Mouse (Mus musculus): ENCODE data around the gene Gpr157. TPM values are rescaled to one million over a fixed set of nuclear protein-coding genes. Genes with fewer than 3 reads are reported as not detected.

Gene Gpr157
- polyA plus RNA-seq, 1 experiment from 2014 or later: 2.3 TPM

GRCm38 (mm10) chr4:150094463-150094789 lies 7.3 kb downstream of the Gpr157 start:
- H3K27me3 ChIP-seq (ENCODE audit: control insufficient read depth, insufficient read depth, low read depth, low read length): no peaks in the 10 kb centered on the region
- H3K4me2 ChIP-seq (ENCODE audit: low read depth, low read length): no peak overlapping the region
- 0 out of 2 replicates have a peak overlapping the region, but pooled peaks have one; percentile 24 for H3K9ac ChIP-seq (ENCODE audit: low read length)
- H3K9me3 ChIP-seq (ENCODE audit: control insufficient read depth, low read length): no peaks in the 10 kb centered on the region
- no peak overlapping the region for H3K27ac ChIP-seq (ENCODE audit: low read length)
- H3K4me3 ChIP-seq (ENCODE audit: low read length): no peak overlapping the region
- H3K4me1 ChIP-seq (replicated peaks; ENCODE audit: control insufficient read depth, insufficient read depth, low read length): peaks cover 27% of the 10 kb centered on the region
- ATAC-seq (ENCODE audit: low read depth): no peak; the same call in 1 of the 2 replicates
- H3K36me3 ChIP-seq (ENCODE audit: control insufficient read depth, insufficient read depth, low read length): no peaks in the 10 kb centered on the region
- 61% methylated on average over 5 of the region's 5 CpGs for WGBS

GRCm38 (mm10) chr4:150096309-150096708 lies 9.1 kb downstream of the Gpr157 start:
- ATAC-seq (ENCODE audit: low read depth): no peak
- no peaks in the 10 kb centered on the region for H3K9me3 ChIP-seq (ENCODE audit: control insufficient read depth, low read length)
- no peak overlapping the region for H3K9ac ChIP-seq (ENCODE audit: low read length)
- H3K4me1 ChIP-seq (replicated peaks; ENCODE audit: control insufficient read depth, insufficient read depth, low read length): peaks cover 16% of the 10 kb centered on the region
- 0 out of 2 replicates have a peak, but pooled peaks cover 4% of the 10 kb centered on the region for H3K36me3 ChIP-seq (ENCODE audit: control insufficient read depth, insufficient read depth, low read length)
- H3K4me2 ChIP-seq (ENCODE audit: low read depth, low read length): no peak overlapping the region
- WGBS: 76% methylated on average over 7 of the region's 7 CpGs
- H3K27ac ChIP-seq (ENCODE audit: low read length): no peak overlapping the region
- 0 out of 2 replicates have a peak, but pooled peaks cover 3% of the 10 kb centered on the region for H3K27me3 ChIP-seq (ENCODE audit: control insufficient read depth, insufficient read depth, low read depth, low read length)
- H3K4me3 ChIP-seq (ENCODE audit: low read length): no peak overlapping the region

GRCm38 (mm10) chr4:150097847-150098246 lies 10.7 kb downstream of the Gpr157 start:
- H3K9ac ChIP-seq (ENCODE audit: low read length): no peak overlapping the region
- peaks cover 14% of the 10 kb centered on the region for H3K4me1 ChIP-seq (replicated peaks; ENCODE audit: control insufficient read depth, insufficient read depth, low read length)
- no peak for ATAC-seq (ENCODE audit: low read depth)
- no peak overlapping the region for H3K27ac ChIP-seq (ENCODE audit: low read length)
- 62% methylated on average over 4 of the region's 4 CpGs for WGBS
- H3K27me3 ChIP-seq (ENCODE audit: control insufficient read depth, insufficient read depth, low read depth, low read length): 0 out of 2 replicates have a peak, but pooled peaks cover 3% of the 10 kb centered on the region
- 0 out of 2 replicates have a peak, but pooled peaks cover 8% of the 10 kb centered on the region for H3K36me3 ChIP-seq (ENCODE audit: control insufficient read depth, insufficient read depth, low read length)
- H3K9me3 ChIP-seq (ENCODE audit: control insufficient read depth, low read length): no peaks in the 10 kb centered on the region
- H3K4me2 ChIP-seq (ENCODE audit: low read depth, low read length): no peak overlapping the region
- no peak overlapping the region for H3K4me3 ChIP-seq (ENCODE audit: low read length)

DNA sequence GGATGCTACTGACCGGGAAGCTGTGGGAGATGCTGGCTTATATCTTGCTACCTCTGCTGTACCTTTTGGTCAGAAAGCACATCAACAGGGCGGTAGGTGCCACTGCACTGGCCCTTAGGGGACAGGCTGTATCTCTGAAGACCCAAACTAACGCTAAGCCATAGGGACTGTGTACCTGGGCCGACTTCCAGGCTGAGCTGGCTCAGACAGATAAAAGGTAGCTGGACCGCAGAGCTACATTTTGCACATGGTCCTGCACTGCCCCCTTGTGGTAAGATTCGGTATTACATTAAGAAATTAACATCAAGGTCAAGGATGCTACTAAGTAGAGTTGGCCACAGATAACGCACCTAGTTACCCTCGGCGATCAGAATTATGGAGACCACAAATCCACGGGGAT lies 11.7 kb downstream of the Gpr157 start:
- no peak overlapping the region for H3K27ac ChIP-seq (ENCODE audit: low read length)
- H3K9ac ChIP-seq (ENCODE audit: low read length): no peak overlapping the region
- 0 out of 2 replicates have a peak, but pooled peaks cover 8% of the 10 kb centered on the region for H3K36me3 ChIP-seq (ENCODE audit: control insufficient read depth, insufficient read depth, low read length)
- 14% methylated on average over 10 of the region's 10 CpGs for WGBS
- H3K4me2 ChIP-seq (ENCODE audit: low read depth, low read length): no peak overlapping the region
- H3K27me3 ChIP-seq (ENCODE audit: control insufficient read depth, insufficient read depth, low read depth, low read length): 0 out of 2 replicates have a peak, but pooled peaks cover 3% of the 10 kb centered on the region
- no peak overlapping the region for H3K4me3 ChIP-seq (ENCODE audit: low read length)
- peak; percentile 55; the same call in 1 of the 2 replicates for ATAC-seq (ENCODE audit: low read depth)
- no peaks in the 10 kb centered on the region for H3K9me3 ChIP-seq (ENCODE audit: control insufficient read depth, low read length)
- H3K4me1 ChIP-seq (replicated peaks; ENCODE audit: control insufficient read depth, insufficient read depth, low read length): peaks cover 10% of the 10 kb centered on the region

GRCm38 (mm10) chr4:150102822-150103221 lies 15.7 kb downstream of the Gpr157 start:
- WGBS: 87% methylated on average over 7 of the region's 7 CpGs
- no peaks in the 10 kb centered on the region for H3K9me3 ChIP-seq (ENCODE audit: control insufficient read depth, low read length)

DNA sequence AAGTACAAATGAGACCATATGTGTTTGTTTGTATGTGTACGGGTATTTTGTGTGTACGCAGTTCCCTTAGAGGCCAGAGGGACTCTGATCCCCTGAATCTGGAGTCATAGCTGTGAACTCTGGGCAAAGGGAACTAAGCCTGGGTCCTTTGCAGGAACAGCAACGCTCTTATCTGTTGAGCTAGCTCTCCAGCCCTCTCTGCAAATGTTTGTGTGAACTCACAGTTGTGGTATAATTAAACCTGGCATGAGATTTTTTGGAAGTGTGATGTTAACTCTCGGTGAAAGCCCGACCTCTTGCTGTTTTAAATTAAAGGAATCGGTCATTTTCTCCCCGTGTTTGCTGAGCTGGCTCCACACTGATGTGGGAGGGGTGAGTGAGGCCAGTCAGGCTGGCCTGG lies 18.5 kb downstream of the Gpr157 start:
- H3K27me3 ChIP-seq (ENCODE audit: control insufficient read depth, insufficient read depth, low read depth, low read length): no peaks in the 10 kb centered on the region
- no peak for ATAC-seq (ENCODE audit: low read depth)
- H3K9ac ChIP-seq (ENCODE audit: low read length): no peak overlapping the region
- H3K9me3 ChIP-seq (ENCODE audit: control insufficient read depth, low read length): no peaks in the 10 kb centered on the region
- 30% methylated on average over 7 of the region's 7 CpGs for WGBS
- no peak overlapping the region for H3K4me2 ChIP-seq (ENCODE audit: low read depth, low read length)
- no peak overlapping the region for H3K27ac ChIP-seq (ENCODE audit: low read length)
- H3K4me1 ChIP-seq (replicated peaks; ENCODE audit: control insufficient read depth, insufficient read depth, low read length): 0 out of 2 replicates have a peak, but pooled peaks cover 2% of the 10 kb centered on the region
- 0 out of 2 replicates have a peak, but pooled peaks cover 4% of the 10 kb centered on the region for H3K36me3 ChIP-seq (ENCODE audit: control insufficient read depth, insufficient read depth, low read length)
- H3K4me3 ChIP-seq (ENCODE audit: low read length): no peak overlapping the region

More at GRCm38 (mm10) chr4:150102822-150103221, 15.7 kb downstream of the Gpr157 start:
- ATAC-seq (ENCODE audit: low read depth): no peak
- no peak overlapping the region for H3K9ac ChIP-seq (ENCODE audit: low read length)
- H3K4me2 ChIP-seq (ENCODE audit: low read depth, low read length): no peak overlapping the region
- H3K36me3 ChIP-seq (ENCODE audit: control insufficient read depth, insufficient read depth, low read length): 0 out of 2 replicates have a peak, but pooled peaks cover 8% of the 10 kb centered on the region
- no peak overlapping the region for H3K27ac ChIP-seq (ENCODE audit: low read length)
- no peak overlapping the region for H3K4me3 ChIP-seq (ENCODE audit: low read length)
- H3K27me3 ChIP-seq (ENCODE audit: control insufficient read depth, insufficient read depth, low read depth, low read length): 0 out of 2 replicates have a peak, but pooled peaks cover 3% of the 10 kb centered on the region
- H3K4me1 ChIP-seq (replicated peaks; ENCODE audit: control insufficient read depth, insufficient read depth, low read length): 0 out of 2 replicates have a peak, but pooled peaks cover 2% of the 10 kb centered on the region

- 74% methylated on average over 5 of the region's 5 CpGs for WGBS
- Histone ChIP-seq H3K27me3 (ENCODE audit: control insufficient read depth, insufficient read depth, low read depth, low read length) (no peaks in the 10 kb centered on the region), H3K27ac (ENCODE audit: low read length) (no peak overlapping the region), H3K36me3 (ENCODE audit: control insufficient read depth, insufficient read depth, low read length) (0 out of 2 replicates have a peak, but pooled peaks cover 3% of the 10 kb centered on the region), H3K9ac (ENCODE audit: low read length) (no peak overlapping the region), H3K4me2 (ENCODE audit: low read depth, low read length) (no peak overlapping the region), H3K4me3 (ENCODE audit: low read length) (no peak overlapping the region), H3K4me1 (replicated peaks; ENCODE audit: control insufficient read depth, insufficient read depth, low read length) (0 out of 2 replicates have a peak, but pooled peaks cover 2% of the 10 kb centered on the region), H3K9me3 (ENCODE audit: control insufficient read depth, low read length) (no peaks in the 10 kb centered on the region)
- ATAC-seq (ENCODE audit: low read depth): no peak
These were observed 19.5 kb downstream of the Gpr157 start for GRCm38 (mm10) chr4:150106637-150107036.

DNA sequence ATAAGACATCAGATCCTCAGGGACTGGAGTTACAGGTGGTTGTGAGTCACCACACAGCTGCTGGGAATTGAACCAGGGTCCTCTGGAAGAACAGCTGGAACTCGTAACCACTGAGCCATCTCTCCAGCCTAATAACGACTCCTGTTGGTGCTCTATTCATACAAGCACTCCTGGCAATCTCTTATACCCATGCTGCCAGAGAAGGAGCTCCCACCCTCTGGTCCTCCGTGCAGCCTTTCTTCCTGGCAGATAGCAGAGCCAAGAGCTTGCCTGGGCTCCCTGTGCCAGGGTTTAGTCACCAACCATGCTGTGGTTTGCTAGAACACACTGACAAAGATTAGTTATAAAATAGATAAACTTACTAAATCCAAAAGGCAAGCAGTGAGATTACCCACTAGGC lies 22.5 kb downstream of the Gpr157 start:
- H3K27me3 ChIP-seq (ENCODE audit: control insufficient read depth, insufficient read depth, low read depth, low read length): no peaks in the 10 kb centered on the region
- no peaks in the 10 kb centered on the region for H3K9me3 ChIP-seq (ENCODE audit: control insufficient read depth, low read length)
- H3K9ac ChIP-seq (ENCODE audit: low read length): no peak overlapping the region
- no peaks in the 10 kb centered on the region for H3K36me3 ChIP-seq (ENCODE audit: control insufficient read depth, insufficient read depth, low read length)
- H3K4me1 ChIP-seq (replicated peaks; ENCODE audit: control insufficient read depth, insufficient read depth, low read length): 0 out of 2 replicates have a peak, but pooled peaks cover 2% of the 10 kb centered on the region
- no peak for ATAC-seq (ENCODE audit: low read depth)
- H3K4me2 ChIP-seq (ENCODE audit: low read depth, low read length): no peak overlapping the region
- WGBS: 47% methylated on average over 3 of the region's 3 CpGs
- no peak overlapping the region for H3K4me3 ChIP-seq (ENCODE audit: low read length)
- no peak overlapping the region for H3K27ac ChIP-seq (ENCODE audit: low read length)

GRCm38 (mm10) chr4:150110373-150110772 lies 23.2 kb downstream of the Gpr157 start:
- Histone ChIP-seq H3K4me2 (ENCODE audit: low read depth, low read length) (no peak overlapping the region), H3K4me3 (ENCODE audit: low read length) (no peak overlapping the region), H3K9me3 (ENCODE audit: control insufficient read depth, low read length) (no peaks in the 10 kb centered on the region), H3K9ac (ENCODE audit: low read length) (no peak overlapping the region), H3K27me3 (ENCODE audit: control insufficient read depth, insufficient read depth, low read depth, low read length) (no peaks in the 10 kb centered on the region), H3K36me3 (ENCODE audit: control insufficient read depth, insufficient read depth, low read length) (no peaks in the 10 kb centered on the region), H3K27ac (ENCODE audit: low read length) (no peak overlapping the region), H3K4me1 (replicated peaks; ENCODE audit: control insufficient read depth, insufficient read depth, low read length) (0 out of 2 replicates have a peak, but pooled peaks cover 2% of the 10 kb centered on the region)
- WGBS: 72% methylated on average over 9 of the region's 9 CpGs
- ATAC-seq (ENCODE audit: low read depth): no peak

Measured in lung, embryonic 16.5 days (tissue).